Mouse (Mus musculus): ENCODE measurements around the gene Tbc1d10b. TPM values are rescaled to one million over a fixed set of nuclear protein-coding genes. Genes with fewer than 3 reads are reported as not detected.
"Not testable (repeated sequence)": the region's sequence is repeated elsewhere in the genome, so short reads cannot be mapped to it uniquely, and the experiment has no call there.

The Tbc1d10b gene
- polyA plus RNA-seq, 1 experiment, result 70.3 TPM

GRCm38 (mm10) chr7:127252414-127252813, 44.1 kb upstream of the Tbc1d10b start:
- no peak overlapping the region for H3K4me3 ChIP-seq (ENCODE audit: control insufficient read depth, insufficient read depth, low read length)
- H3K27me3 ChIP-seq (ENCODE audit: control insufficient read depth, insufficient read depth, low read length), result no peaks in the 10 kb centered on the region
- H3K36me3 ChIP-seq (ENCODE audit: control insufficient read depth, insufficient read depth, low read length), result no peaks in the 10 kb centered on the region
- peaks cover 7% of the 10 kb centered on the region for H3K4me1 ChIP-seq (replicated peaks; ENCODE audit: control insufficient read depth, insufficient read depth, low read length)
- no peak for TF ChIP-seq POLR2A (IDR thresholded peaks at IDR 0.05; ENCODE audit: control insufficient read depth, extremely low read depth, insufficient read depth, low read length, poor library complexity)
- TF ChIP-seq CTCF (IDR thresholded peaks at IDR 0.05; ENCODE audit: borderline replicate concordance, control insufficient read depth, extremely low read depth, insufficient read depth, low read length, poor library complexity), result no peak
- 80% methylated on average over 2 of the region's 2 CpGs for WGBS
- peak; percentile 58 for DNase-seq
- H3K27ac ChIP-seq (ENCODE audit: control insufficient read depth, insufficient read depth, low read length), result no peak overlapping the region

GRCm38 (mm10) chr7:127250511-127250910, 42.2 kb upstream of the Tbc1d10b start:
- H3K27me3 ChIP-seq (ENCODE audit: control insufficient read depth, insufficient read depth, low read length); H3K4me3 ChIP-seq (ENCODE audit: control insufficient read depth, insufficient read depth, low read length); H3K4me1 ChIP-seq (replicated peaks; ENCODE audit: control insufficient read depth, insufficient read depth, low read length); H3K36me3 ChIP-seq (ENCODE audit: control insufficient read depth, insufficient read depth, low read length); H3K27ac ChIP-seq (ENCODE audit: control insufficient read depth, insufficient read depth, low read length); DNase-seq: not testable (repeated sequence)
- 98% methylated on average over 8 of the region's 8 CpGs for WGBS

DNA sequence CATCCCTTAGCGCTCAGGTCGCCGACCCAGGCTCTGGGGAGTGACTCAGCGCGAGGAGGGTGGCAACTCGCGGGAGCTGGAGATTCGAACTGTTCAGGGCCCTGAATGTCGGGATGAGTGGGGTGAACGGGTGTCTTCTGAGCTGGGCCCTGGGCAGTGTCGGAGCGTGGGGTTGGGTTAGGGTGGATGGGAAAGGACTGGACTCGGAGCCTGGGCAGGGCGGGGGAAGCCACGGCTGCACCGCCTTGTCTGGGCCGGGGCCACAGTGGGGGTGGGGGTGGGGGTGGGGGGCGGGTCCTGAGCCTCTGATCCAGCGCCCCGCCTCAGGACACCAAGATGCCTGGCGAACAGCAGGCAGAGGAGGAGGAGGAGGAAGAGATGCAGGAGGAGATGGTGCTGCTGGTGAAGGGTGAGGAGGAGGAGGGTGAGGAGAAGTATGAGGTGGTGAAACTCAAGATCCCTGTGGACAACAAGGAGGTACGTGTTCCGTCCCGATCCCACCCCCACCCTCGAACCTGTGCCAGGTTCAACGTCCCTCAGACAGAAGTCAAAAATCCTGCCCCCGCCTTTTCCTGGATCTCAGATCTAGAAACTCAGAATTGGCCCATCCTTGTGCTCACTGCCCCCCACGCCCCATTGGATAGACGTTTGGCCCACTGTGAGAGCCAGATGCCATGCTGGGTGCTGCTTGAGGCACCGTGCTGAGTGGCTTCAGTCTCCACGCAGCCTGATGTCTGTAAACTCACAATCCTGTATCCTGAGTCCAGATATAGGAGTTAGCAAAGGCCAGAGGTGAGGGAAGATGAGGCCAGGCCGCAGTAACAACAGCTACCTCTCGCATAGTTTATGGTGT, 36.6 kb upstream of the Tbc1d10b start:
- 14% methylated on average over 32 of the region's 33 CpGs for WGBS
- Histone ChIP-seq H3K4me1 (replicated peaks; ENCODE audit: control insufficient read depth, insufficient read depth, low read length) (peaks cover 13% of the 10 kb centered on the region), H3K27me3 (ENCODE audit: control insufficient read depth, insufficient read depth, low read length) (no peaks in the 10 kb centered on the region), H3K36me3 (ENCODE audit: control insufficient read depth, insufficient read depth, low read length) (no peaks in the 10 kb centered on the region), H3K27ac (ENCODE audit: control insufficient read depth, insufficient read depth, low read length) (no peak overlapping the region), H3K4me3 (ENCODE audit: control insufficient read depth, insufficient read depth, low read length) (peak overlapping the region; percentile 81)
- no peak for DNase-seq
- TF ChIP-seq CTCF (IDR thresholded peaks at IDR 0.05; ENCODE audit: borderline replicate concordance, control insufficient read depth, extremely low read depth, insufficient read depth, low read length, poor library complexity) (no peak), POLR2A (IDR thresholded peaks at IDR 0.05; ENCODE audit: control insufficient read depth, extremely low read depth, insufficient read depth, low read length, poor library complexity) (no peak; the same call in 1 of the 2 replicates)

DNA sequence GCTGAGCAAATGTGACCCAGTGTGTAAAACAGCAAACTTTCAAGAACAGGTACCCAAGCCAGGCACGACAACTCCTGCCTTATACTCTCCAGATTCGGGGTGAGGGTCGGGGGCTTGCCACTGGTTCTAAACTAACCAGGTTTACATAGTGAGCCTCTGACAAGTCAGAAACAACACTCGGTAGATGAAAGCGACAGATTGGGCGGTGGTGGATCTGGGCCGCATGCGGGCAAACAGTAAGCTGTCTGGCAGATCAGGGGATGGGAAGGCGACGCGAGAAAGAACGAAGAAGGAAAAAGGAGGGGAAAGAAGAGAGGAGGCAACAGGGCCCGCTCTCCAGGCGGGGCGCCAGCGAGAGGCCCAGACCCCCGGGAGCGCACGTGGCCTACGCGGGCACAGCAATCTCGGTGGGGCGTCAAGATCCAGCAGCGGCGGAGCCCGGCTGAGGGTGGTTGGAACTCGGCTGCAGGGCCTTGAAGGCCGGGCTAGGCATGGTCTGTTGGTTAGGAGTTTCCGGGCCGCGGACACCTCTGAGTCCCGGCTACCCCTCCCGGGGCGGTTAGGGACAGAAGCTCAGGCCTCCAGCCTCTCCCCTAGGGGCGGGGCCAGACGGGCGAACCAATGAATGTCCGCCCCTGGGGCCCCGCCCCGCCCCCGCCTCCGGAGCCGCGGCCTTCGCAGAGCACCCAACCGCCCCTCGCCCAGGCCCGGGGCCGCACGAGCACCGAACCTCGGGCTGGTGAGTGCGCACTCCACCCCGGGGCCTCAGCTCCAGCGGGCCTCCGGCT, 35.8 kb upstream of the Tbc1d10b start, which contains the start of gene Zfp771:
TSS of gene Zfp771 (plus strand) at position 405 of the 788 bp plus-strand sequence.
- peak within 1 kb of the TSS; percentile 81 for H3K4me3 ChIP-seq (ENCODE audit: control insufficient read depth, insufficient read depth, low read length)
- no peaks in the 10 kb centered on the region for H3K27me3 ChIP-seq (ENCODE audit: control insufficient read depth, insufficient read depth, low read length)
- peaks cover 13% of the 10 kb centered on the region for H3K4me1 ChIP-seq (replicated peaks; ENCODE audit: control insufficient read depth, insufficient read depth, low read length)
- no peaks in the 10 kb centered on the region for H3K36me3 ChIP-seq (ENCODE audit: control insufficient read depth, insufficient read depth, low read length)
- under 1% methylated on average over 56 of the region's 56 CpGs for WGBS
- DNase-seq, result peak; percentile 93
- 0 out of 2 replicates have a peak, but pooled peaks have one; percentile 41 for TF ChIP-seq CTCF (IDR thresholded peaks at IDR 0.05; ENCODE audit: borderline replicate concordance, control insufficient read depth, extremely low read depth, insufficient read depth, low read length, poor library complexity)
- TF ChIP-seq POLR2A (IDR thresholded peaks at IDR 0.05; ENCODE audit: control insufficient read depth, extremely low read depth, insufficient read depth, low read length, poor library complexity), result peak; percentile 71; the same call in 1 of the 2 replicates
- H3K27ac ChIP-seq (ENCODE audit: control insufficient read depth, insufficient read depth, low read length), result 0 out of 2 replicates have a peak within 1 kb of the TSS, but pooled peaks have one; percentile 8

GRCm38 (mm10) chr7:127243361-127243867, 35.1 kb upstream of the Tbc1d10b start:
- H3K4me1 ChIP-seq (replicated peaks; ENCODE audit: control insufficient read depth, insufficient read depth, low read length), result peaks cover 13% of the 10 kb centered on the region
- no peaks in the 10 kb centered on the region for H3K36me3 ChIP-seq (ENCODE audit: control insufficient read depth, insufficient read depth, low read length)
- WGBS, result 38% methylated on average over 2 of the region's 2 CpGs
- no peak for TF ChIP-seq POLR2A (IDR thresholded peaks at IDR 0.05; ENCODE audit: control insufficient read depth, extremely low read depth, insufficient read depth, low read length, poor library complexity)
- no peak for TF ChIP-seq CTCF (IDR thresholded peaks at IDR 0.05; ENCODE audit: borderline replicate concordance, control insufficient read depth, extremely low read depth, insufficient read depth, low read length, poor library complexity)
- H3K27me3 ChIP-seq (ENCODE audit: control insufficient read depth, insufficient read depth, low read length), result no peaks in the 10 kb centered on the region
- no peak overlapping the region for H3K4me3 ChIP-seq (ENCODE audit: control insufficient read depth, insufficient read depth, low read length)
- DNase-seq, result no peak
- H3K27ac ChIP-seq (ENCODE audit: control insufficient read depth, insufficient read depth, low read length), result 0 out of 2 replicates have a peak overlapping the region, but pooled peaks have one; percentile 8

DNA sequence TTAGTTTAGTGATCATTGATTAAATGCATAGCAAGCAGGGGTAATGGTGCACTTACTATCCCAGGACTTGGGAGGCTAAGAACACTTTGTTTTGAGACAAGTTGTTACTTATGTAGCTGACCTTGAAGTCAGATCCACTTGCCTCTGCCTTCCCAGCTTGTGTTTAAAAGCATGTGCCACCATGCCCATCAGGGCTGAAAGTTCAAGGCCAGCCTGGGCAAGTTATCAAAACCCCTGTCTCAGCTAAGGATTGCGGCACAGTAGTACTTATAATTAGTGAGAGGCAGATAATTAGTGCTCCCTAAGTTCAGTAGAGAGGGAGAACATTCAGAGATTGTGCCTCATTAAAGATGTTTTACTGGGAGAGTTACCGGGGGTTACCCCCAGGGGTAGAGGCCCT, 26.5 kb upstream of the Tbc1d10b start:
- 100% methylated on average over 2 of the region's 2 CpGs for WGBS
- DNase-seq, result no peak
- TF ChIP-seq POLR2A (IDR thresholded peaks at IDR 0.05; ENCODE audit: control insufficient read depth, extremely low read depth, insufficient read depth, low read length, poor library complexity) (no peak), CTCF (IDR thresholded peaks at IDR 0.05; ENCODE audit: borderline replicate concordance, control insufficient read depth, extremely low read depth, insufficient read depth, low read length, poor library complexity) (no peak)
- peaks cover 23% of the 10 kb centered on the region for H3K4me1 ChIP-seq (replicated peaks; ENCODE audit: control insufficient read depth, insufficient read depth, low read length)
- H3K27me3 ChIP-seq (ENCODE audit: control insufficient read depth, insufficient read depth, low read length), result no peaks in the 10 kb centered on the region
- no peak overlapping the region for H3K4me3 ChIP-seq (ENCODE audit: control insufficient read depth, insufficient read depth, low read length)
- no peak overlapping the region for H3K27ac ChIP-seq (ENCODE audit: control insufficient read depth, insufficient read depth, low read length)
- peaks cover 20% of the 10 kb centered on the region for H3K36me3 ChIP-seq (ENCODE audit: control insufficient read depth, insufficient read depth, low read length)
